Comparison of ENCODE assay signal across 10 mouse cellular contexts in the genomic region with DNA sequence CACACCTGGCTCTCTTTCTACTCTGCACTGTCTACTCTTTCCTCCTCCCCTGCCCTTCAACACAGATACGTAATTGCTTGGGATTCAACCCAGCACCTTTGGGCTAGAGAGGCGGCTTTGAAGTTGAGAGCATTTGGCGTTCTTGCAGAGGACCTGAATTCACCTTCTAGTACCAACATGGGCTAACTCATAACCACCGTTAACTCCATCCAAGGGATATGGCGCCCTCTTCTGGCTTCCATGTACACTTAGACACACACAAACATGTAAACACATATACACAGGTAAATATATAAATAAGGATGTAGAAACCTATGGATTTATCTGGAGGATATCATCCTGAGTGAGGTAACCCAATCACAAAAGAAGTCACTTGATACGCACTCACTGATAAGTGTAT. TPM values are rescaled to one million over a fixed set of nuclear protein-coding genes. Genes with fewer than 3 reads are reported as not detected.
DNase-seq lines count a peak whose midpoint lies in the region; ATAC-seq and TF ChIP-seq lines count a peak whose summit lies in the region.
"Had no signal": no experiment of that assay in that cellular context is flagged by ENCODE, and none has a peak within 500 bp of the region (broad histone marks: within the 10 kb centered on the region; RNA-seq: fewer than 3 reads in every experiment).

No protein-coding gene starts in this region.

- no peak overlapping the region for H3K4me2 ChIP-seq in midbrain, embryonic 16.5 days (ENCODE audit: low read length)
- H3K4me2 ChIP-seq: liver, embryonic 15.5 days had no signal

- peak; percentile 87 for TF ChIP-seq RAD21 in MEL (IDR thresholded peaks at IDR 0.05; ENCODE audit: low read depth, low read length)

- H3K36me3 ChIP-seq in MEL (ENCODE audit: control insufficient read depth in 1 of 2, insufficient read depth in 2 of 2, low read length in 2 of 2): peaks cover 0 to under 1% of the 10 kb centered on the region in 2 experiments; a peak in 1 of 4 replicates
- H3K36me3 ChIP-seq in midbrain, embryonic 16.5 days (ENCODE audit: control insufficient read depth, insufficient read depth, low read length): no peaks in the 10 kb centered on the region
- H3K36me3 ChIP-seq: liver, embryonic 15.5 days had no signal

- no peak overlapping the region for H3K9ac ChIP-seq in MEL (ENCODE audit: control insufficient read depth, low read depth, low read length, poor library complexity, severe bottlenecking)
- no peak overlapping the region for H3K9ac ChIP-seq in midbrain, embryonic 16.5 days (ENCODE audit: low read depth, low read length)
- H3K9ac ChIP-seq: liver, embryonic 15.5 days had no signal

- H3K4me1 ChIP-seq in MEL (ENCODE audit: control insufficient read depth in 1 of 2, insufficient read depth in 2 of 2, low read length in 2 of 2): peaks cover under 1 to 1% of the 10 kb centered on the region in 2 experiments; a peak in 1 of 4 replicates
- no peaks in the 10 kb centered on the region for H3K4me1 ChIP-seq in lung, adult 2 months (ENCODE audit: control insufficient read depth, insufficient read depth, low read length)
- no peaks in the 10 kb centered on the region for H3K4me1 ChIP-seq in midbrain, embryonic 16.5 days (ENCODE audit: control insufficient read depth, insufficient read depth, low read length)

- peak; percentile 57 to 82 (median 62) for TF ChIP-seq CTCF in MEL (IDR thresholded peaks at IDR 0.05 in 2 of 3, conservative IDR thresholded peaks at IDR 0.05 in 1 of 3; ENCODE audit: control insufficient read depth in 1 of 3, insufficient read depth in 1 of 3, low read depth in 2 of 3, low read length in 3 of 3, poor library complexity in 1 of 3, severe bottlenecking in 1 of 3)
- no peak for TF ChIP-seq CTCF in lung, adult 2 months (IDR thresholded peaks at IDR 0.05; ENCODE audit: insufficient read depth, low read length)

- 37% methylated on average over 6 of the region's 6 CpGs for WGBS in lung, adult 2 months
- 57% methylated on average over 6 of the region's 6 CpGs for WGBS in midbrain, embryonic 16.5 days

- no peak for TF ChIP-seq POLR2A in MEL (IDR thresholded peaks at IDR 0.05; ENCODE audit: control insufficient read depth in 1 of 2, insufficient read depth in 1 of 2, low read depth in 1 of 2, low read length in 2 of 2, poor library complexity in 1 of 2)
- no peak for TF ChIP-seq POLR2A in lung, adult 2 months (IDR thresholded peaks at IDR 0.05; ENCODE audit: borderline replicate concordance, extremely low read depth, low read depth, low read length)

- DNase-seq in layer of hippocampus, postnatal 10 days (ENCODE audit: low spot score in 2 of 2): peak; percentile 44 to 56
- DNase-seq in layer of hippocampus, adult 9-10 months (ENCODE audit: low spot score): no peak
- peak; percentile 85 for DNase-seq in MEL (ENCODE audit: low read depth, low spot score)
- DNase-seq in c-Kit-negative CD71-positive TER-119-positive erythroid progenitor cells, embryonic 14.5 days (ENCODE audit: low read depth, low spot score): peak; percentile 71
- peak; percentile 55 for DNase-seq in gastrocnemius, postnatal 14 days
- peak; percentile 46 for DNase-seq in lung, adult 2 months
- peak; percentile 82 for DNase-seq in thymus, postnatal 4 days

- H3K9me3 ChIP-seq in MEL (replicated peaks; ENCODE audit: insufficient read depth, low read length): no peaks in the 10 kb centered on the region
- H3K9me3 ChIP-seq in midbrain, embryonic 16.5 days (replicated peaks; ENCODE audit: control insufficient read depth, low read length, poor library complexity, severe bottlenecking): 0 out of 2 replicates have a peak, but pooled peaks cover 2% of the 10 kb centered on the region
- H3K9me3 ChIP-seq: liver, embryonic 15.5 days had no signal

- no peak overlapping the region for H3K4me3 ChIP-seq in MEL (ENCODE audit: control insufficient read depth in 1 of 2, insufficient read depth in 1 of 2, low read depth in 2 of 2, low read length in 2 of 2)
- H3K4me3 ChIP-seq in lung, adult 2 months (replicated peaks; ENCODE audit: extremely low read depth, low read depth, low read length): no peak overlapping the region
- H3K4me3 ChIP-seq in midbrain, embryonic 16.5 days (ENCODE audit: low read depth, low read length): no peak overlapping the region
- H3K4me3 ChIP-seq: erythroblast, embryonic 14.5 days; liver, embryonic 15.5 days had no signal

- intact Hi-C loops in gastrocnemius, postnatal 14 days (cut with DNase I; ENCODE audit: low total_unique reads): loop anchor here (2.0 kb wide), 1 partner anchor 42 kb away; no protein-coding TSS in a partner anchor

- H3K27me3 ChIP-seq in MEL (ENCODE audit: control insufficient read depth in 1 of 2, insufficient read depth in 2 of 2, low read length in 2 of 2): peaks cover 0 to 2% of the 10 kb centered on the region in 2 experiments; a peak in 2 of 4 replicates
- H3K27me3 ChIP-seq in midbrain, embryonic 16.5 days (ENCODE audit: control insufficient read depth, insufficient read depth, low read depth, low read length): no peaks in the 10 kb centered on the region

- no peak for ATAC-seq in midbrain, embryonic 16.5 days

- no peaks in the 10 kb centered on the region for H3K79me2 ChIP-seq in MEL (ENCODE audit: control insufficient read depth, insufficient read depth, low read length, poor library complexity)

- H3K27ac ChIP-seq in MEL (ENCODE audit: control insufficient read depth, low read depth, low read length): no peak overlapping the region
- no peak overlapping the region for H3K27ac ChIP-seq in midbrain, embryonic 16.5 days (ENCODE audit: low read length)
- H3K27ac ChIP-seq: liver, embryonic 15.5 days had no signal

- TF ChIP-seq EP300 in MEL (IDR thresholded peaks at IDR 0.05; ENCODE audit: low read depth in 1 of 2, low read length in 2 of 2): no peak

TF ChIP-seq in MEL, 35 proteins besides CTCF, POLR2A, EP300 and RAD21:
- peak; percentile 90 for TF ChIP-seq SMC3 (IDR thresholded peaks at IDR 0.05; ENCODE audit: low read depth, low read length)
- TF ChIP-seq JUND (IDR thresholded peaks at IDR 0.05; ENCODE audit: low read depth, low read length): no peak
- TF ChIP-seq ZC3H11A (IDR thresholded peaks at IDR 0.05; ENCODE audit: low read depth, low read length): peak; percentile 96

RNA-seq across cellular contexts. Expression of a gene that starts 25.2 kb away (rescaled TPM):
- 10 to 100 TPM; 17.3 to 18.0 TPM for total RNA-seq in layer of hippocampus, postnatal 10 days (2021)
- total RNA-seq in MEL (2012; rRNA removed): 45.9 and 75.9 TPM in 2 replicates
- 10 to 100 TPM in 1 of 2 experiments, not detected in 1; 92.2 TPM for polyA plus RNA-seq in MEL (2012; ENCODE audit: insufficient read depth in 1 of 2, insufficient read length in 2 of 2, low read depth in 1 of 2, low replicate concordance in 2 of 2, missing spikeins in 1 of 2)
- 10 to 100 TPM; 56.6 to 69.7 TPM for total RNA-seq in gastrocnemius, postnatal 14 days (2021)
- polyA plus RNA-seq in lung, adult 2 months (2012; rRNA removed): 165 and 207 TPM in 2 replicates
- 38.2 and 40.2 TPM in 2 replicates for polyA plus RNA-seq in midbrain, embryonic 16.5 days (2015; fragmentation: Nextera tagmentation; extraction: Ambion mirVana)

RNA-seq across cellular contexts. Expression of a gene that starts 53.3 kb away (rescaled TPM):
- total RNA-seq in layer of hippocampus, postnatal 10 days (2021): 10 to 100 TPM; 13.0 to 14.8 TPM
- 11.3 and 11.8 TPM in 2 replicates for total RNA-seq in MEL (2012; rRNA removed)
- 10 to 100 TPM; 15.5 to 24.6 TPM for polyA plus RNA-seq in MEL (2012; ENCODE audit: insufficient read depth in 1 of 2, insufficient read length in 2 of 2, low read depth in 1 of 2, low replicate concordance in 2 of 2, missing spikeins in 1 of 2)
- total RNA-seq in gastrocnemius, postnatal 14 days (2021): 10 to 100 TPM; 16.5 to 18.4 TPM
- polyA plus RNA-seq in lung, adult 2 months (2012; rRNA removed): 5.9 and 7.3 TPM in 2 replicates
- polyA plus RNA-seq in midbrain, embryonic 16.5 days (2015; fragmentation: Nextera tagmentation; extraction: Ambion mirVana): 2.1 and 3.9 TPM in 2 replicates
